Mouse (Mus musculus) spleen, embryonic (tissue): Measurements from ENCODE around the gene Olfr173.

Experiments used
- CTCF ChIA-PET: fragments of 350-600 bp; sonication (Branson Sonifier 250); formaldehyde crosslinking; loops from one replicate; lab custom pipeline; 2022; lab: Charles Lee

Olfr173 gene

GRCm38 (mm10) chr16:58800168-58800567 lies at the start of gene Olfr173:
Olfr173 (minus strand) TSS chr16:58800268.
- CTCF ChIA-PET, result no interaction called here

GRCm38 (mm10) chr16:58826732-58827319 lies 26.8 kb upstream of the Olfr173 start, which contains the start of gene Olfr175-ps1:
Olfr175-ps1 (minus strand) TSS chr16:58826782.
- CTCF ChIA-PET, result no interaction called here

- CTCF ChIA-PET, result no interaction called here
Measured at GRCm38 (mm10) chr16:58763076-58763475, 37.0 kb downstream of the Olfr173 start, which contains the start of gene Olfr172. Olfr172 (minus strand) TSS chr16:58763176.

GRCm38 (mm10) chr16:58756191-58756590 lies 43.9 kb downstream of the Olfr173 start:
- CTCF ChIA-PET, result interaction anchor here (0.6 kb wide), 1 partner anchor 68 kb away, joined by 3 read pairs; no protein-coding TSS in a partner anchor

GRCm38 (mm10) chr16:58751314-58751713 lies 48.8 kb downstream of the Olfr173 start:
- CTCF ChIA-PET, result no interaction called here

- CTCF ChIA-PET, result no interaction called here
Measured at GRCm38 (mm10) chr16:58746715-58747114, 53.4 kb downstream of the Olfr173 start.
